Comparison of ENCODE assay signal across 26 mouse cellular contexts in the genomic region with DNA sequence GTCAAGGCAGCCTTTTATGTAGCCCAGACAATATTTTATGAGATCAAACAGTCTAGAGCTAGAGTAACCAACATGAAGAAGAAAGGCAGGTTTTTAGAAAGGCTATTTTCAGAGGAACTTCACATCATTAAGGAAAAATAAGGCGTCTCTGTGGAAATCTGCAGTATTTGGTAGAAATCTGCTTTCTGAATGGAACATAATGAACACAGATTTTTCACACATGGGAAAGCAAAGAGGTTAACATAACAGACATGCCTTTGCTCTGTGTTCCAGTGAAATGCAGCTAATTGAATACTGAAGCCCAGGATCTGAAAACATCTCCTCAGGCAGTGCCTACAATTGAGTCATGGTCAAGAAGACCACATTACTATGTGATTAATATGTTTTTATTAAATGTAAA.
"Had no signal": no experiment of that assay in that cellular context is flagged by ENCODE, and none has a peak within 500 bp of the region (broad histone marks: within the 10 kb centered on the region; RNA-seq: fewer than 3 reads in every experiment).

No protein-coding gene starts in this region.

- H3K4me2 ChIP-seq: heart, embryonic 12.5 days; hindbrain, embryonic 12.5 days; hindbrain, embryonic 14.5 days; intestine, embryonic 15.5 days; limb, embryonic 12.5 days; liver, embryonic 11.5 days; liver, embryonic 13.5 days; liver, embryonic 15.5 days had no signal

- H3K4me1 ChIP-seq: heart, embryonic 10.5 days; heart, embryonic 12.5 days; hindbrain, embryonic 10.5 days; hindbrain, embryonic 12.5 days; intestine, embryonic 15.5 days; limb, embryonic 12.5 days; liver, embryonic 13.5 days; liver, embryonic 15.5 days had no signal

- H3K4me3 ChIP-seq: heart, embryonic 10.5 days; heart, embryonic 12.5 days; hindbrain, embryonic 10.5 days; hindbrain, embryonic 12.5 days; intestine, embryonic 15.5 days; layer of hippocampus, adult 2 months; left cerebral cortex, adult 2 months; limb, embryonic 10.5 days; limb, embryonic 12.5 days; liver, embryonic 13.5 days; liver, embryonic 15.5 days had no signal

- ATAC-seq: hindbrain, embryonic 16.5 days; inflammation-experienced regulatory T-cells, adult 6 months; intestine, embryonic 15.5 days; intestine, postnatal 0 days had no signal

- H3K36me3 ChIP-seq: heart, embryonic 10.5 days; heart, embryonic 12.5 days; hindbrain, embryonic 10.5 days; hindbrain, embryonic 12.5 days; intestine, embryonic 15.5 days; limb, embryonic 10.5 days; limb, embryonic 12.5 days; liver, embryonic 13.5 days; liver, embryonic 15.5 days had no signal

- H3K9ac ChIP-seq: heart, embryonic 12.5 days; hindbrain, embryonic 12.5 days; hindbrain, embryonic 14.5 days; intestine, embryonic 15.5 days; limb, embryonic 12.5 days; liver, embryonic 13.5 days; liver, embryonic 15.5 days had no signal

- H3K27me3 ChIP-seq: heart, embryonic 12.5 days; hindbrain, embryonic 12.5 days; intestine, embryonic 15.5 days; limb, embryonic 12.5 days; liver, embryonic 13.5 days; liver, embryonic 15.5 days had no signal

- H3K27ac ChIP-seq: heart, embryonic 10.5 days; hindbrain, embryonic 10.5 days; hindbrain, embryonic 12.5 days; hindbrain, embryonic 14.5 days; intestine, embryonic 15.5 days; layer of hippocampus, adult 2 months; left cerebral cortex, adult 2 months; limb, embryonic 10.5 days; limb, embryonic 12.5 days; liver, embryonic 13.5 days; liver, embryonic 15.5 days had no signal

- H3K9me3 ChIP-seq: heart, embryonic 10.5 days; heart, embryonic 12.5 days; hindbrain, embryonic 10.5 days; hindbrain, embryonic 12.5 days; intestine, embryonic 15.5 days; limb, embryonic 10.5 days; limb, embryonic 12.5 days; liver, embryonic 13.5 days; liver, embryonic 15.5 days had no signal

- DNase-seq: gastrocnemius, postnatal 14 days; heart, adult 18-20 months; heart, postnatal 10 days; heart, postnatal 4 days; kidney, adult 18-20 months; kidney, adult 8-10 months; kidney, postnatal 10 days; kidney, postnatal 25 days; kidney, postnatal 4 days; liver; liver, embryonic 13.5 days had no signal
